Mouse (Mus musculus) stomach, postnatal 0 days (tissue): ENCODE data around the gene Krt13.

Experiments
- CTCF ChIP-seq: IDR thresholded peaks from 2 replicates; pipeline ENCODE4 v1.5.1; 2016; ENCODE audit warnings: antibody characterized with exemption, low read depth, mild to moderate bottlenecking, moderate library complexity
- EP300 ChIP-seq: optimal IDR thresholded peaks from 2 replicates; pipeline ENCODE3; 2016; ENCODE audit warnings: antibody characterized with exemption

- TF ChIP-seq CTCF (no peak), EP300 (no peak)
Observed at GRCm38 (mm10) chr11:100138809-100139208, 17.4 kb upstream of the Krt13 start.
